Mouse (Mus musculus) C3H10T1/2 (cell line): ENCODE measurements around the gene Artn. TPM values are rescaled to one million over a fixed set of nuclear protein-coding genes. Genes with fewer than 3 reads are reported as not detected.

Experiments
- polyA plus RNA-seq, 2 experiments: library from polyadenylated mRNA; unstranded; fragments of >200 nt; fragmentation: generic; extraction: Trizol; gene quantifications; one replicate each; pipeline ENCODE4 v1.2.1; 2012; ENCODE audit warnings: missing spikeins in 2 of 2

Artn gene
- 1 to 10 TPM in 1 of 2 experiments, under 1 TPM in 1; 0.55 to 1.8 TPM for polyA plus RNA-seq

DNA sequence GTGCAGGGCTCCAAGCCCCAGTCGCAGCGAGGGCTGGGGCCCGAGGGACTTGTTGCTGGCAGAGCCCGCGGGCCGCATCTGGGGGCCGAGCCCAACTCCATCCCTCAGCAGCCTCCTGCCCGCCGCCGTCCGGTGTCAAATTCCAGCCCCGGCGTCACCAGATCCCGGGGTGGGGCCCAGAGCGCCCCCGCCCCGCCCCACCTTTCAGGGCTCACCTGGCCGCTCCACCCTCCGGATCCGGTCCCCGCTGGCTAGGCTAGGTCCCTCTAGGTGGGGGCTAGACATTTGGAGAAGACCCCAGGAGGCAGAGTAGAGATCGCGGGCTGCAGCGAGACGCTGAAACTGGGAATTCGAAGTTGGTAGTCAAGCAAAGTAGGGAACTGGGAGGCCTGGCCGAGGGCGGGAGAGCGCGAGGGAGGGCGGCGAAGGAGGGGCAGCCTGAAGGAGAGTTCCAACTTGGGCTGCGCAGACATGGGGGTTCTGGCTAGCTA, at the start of gene Artn:
Artn (minus strand) TSS at position 373 of the 491 bp plus-strand sequence.

GRCm38 (mm10) chr4:117914591-117915442, 14.7 kb downstream of the Artn start, which contains the start of gene Ipo13:
Ipo13 (minus strand) TSS chr4:117914999.

DNA sequence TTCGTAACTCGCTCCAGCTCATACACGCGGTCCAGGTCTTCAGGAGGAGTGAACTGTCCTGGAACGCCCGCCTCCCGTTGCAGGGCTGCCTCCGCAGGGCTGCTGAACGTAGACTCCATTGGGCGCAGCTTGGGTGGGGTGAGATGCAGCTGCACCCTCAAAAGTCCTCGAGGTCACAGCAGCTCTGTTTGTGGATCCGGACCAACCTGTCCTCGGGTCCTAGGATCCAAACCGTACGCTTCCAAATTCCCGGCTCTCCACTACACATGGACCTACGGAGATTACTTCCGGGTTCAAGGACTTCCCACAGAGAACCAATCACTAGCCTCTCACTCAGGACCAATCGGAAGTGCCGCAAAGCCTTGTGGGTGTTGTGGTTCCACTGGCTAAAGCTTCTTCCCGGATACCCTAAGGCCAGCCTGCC, 37.8 kb downstream of the Artn start, which contains the start of gene Dph2:
Dph2 (minus strand) TSS at position 295 of the 424 bp plus-strand sequence.

GRCm38 (mm10) chr4:117887133-117887532, 42.4 kb downstream of the Artn start, which contains the start of gene Atp6v0b:
Atp6v0b (minus strand) TSS chr4:117887333.

GRCm38 (mm10) chr4:117882701-117883691, 46.6 kb downstream of the Artn start, which contains the start of gene B4galt2:
B4galt2 (minus strand) TSS chr4:117883487.

Other genes with a start within 250 kb of the Artn start
- 10 to 100 TPM; 30.4 to 34.0 TPM for gene Dmap1, start 247.5 kb downstream of the Artn start, polyA plus RNA-seq
- not detected for gene Gm12845, start 205.4 kb downstream of the Artn start, polyA plus RNA-seq
- not detected for gene Klf17, start 164.1 kb downstream of the Artn start, polyA plus RNA-seq
- 10 to 100 TPM in 1 of 2 experiments, 1 to 10 TPM in 1; 8.2 to 19.5 TPM for gene Slc6a9, start 95.3 kb downstream of the Artn start, polyA plus RNA-seq
- 1 to 10 TPM; 6.2 to 9.4 TPM for gene Ccdc24, start 57.2 kb downstream of the Artn start, polyA plus RNA-seq
- gene B4galt2, start 46.3 kb downstream of the Artn start, polyA plus RNA-seq, result 10 to 100 TPM; 48.6 to 71.9 TPM
- gene Atp6v0b, start 42.4 kb downstream of the Artn start, polyA plus RNA-seq, result 100 to 1,000 TPM; 214 to 363 TPM
- gene Dph2, start 37.7 kb downstream of the Artn start, polyA plus RNA-seq, result 1 to 10 TPM; 5.9 to 6.0 TPM
- 10 to 100 TPM; 91.1 to 91.5 TPM for gene Ipo13, start 14.8 kb downstream of the Artn start, polyA plus RNA-seq
- 10 to 100 TPM; 21.9 to 26.5 TPM for gene St3gal3, start 205.2 kb upstream of the Artn start, polyA plus RNA-seq